Comparison of ENCODE assay signal across 8 mouse cellular contexts in the genomic region with DNA sequence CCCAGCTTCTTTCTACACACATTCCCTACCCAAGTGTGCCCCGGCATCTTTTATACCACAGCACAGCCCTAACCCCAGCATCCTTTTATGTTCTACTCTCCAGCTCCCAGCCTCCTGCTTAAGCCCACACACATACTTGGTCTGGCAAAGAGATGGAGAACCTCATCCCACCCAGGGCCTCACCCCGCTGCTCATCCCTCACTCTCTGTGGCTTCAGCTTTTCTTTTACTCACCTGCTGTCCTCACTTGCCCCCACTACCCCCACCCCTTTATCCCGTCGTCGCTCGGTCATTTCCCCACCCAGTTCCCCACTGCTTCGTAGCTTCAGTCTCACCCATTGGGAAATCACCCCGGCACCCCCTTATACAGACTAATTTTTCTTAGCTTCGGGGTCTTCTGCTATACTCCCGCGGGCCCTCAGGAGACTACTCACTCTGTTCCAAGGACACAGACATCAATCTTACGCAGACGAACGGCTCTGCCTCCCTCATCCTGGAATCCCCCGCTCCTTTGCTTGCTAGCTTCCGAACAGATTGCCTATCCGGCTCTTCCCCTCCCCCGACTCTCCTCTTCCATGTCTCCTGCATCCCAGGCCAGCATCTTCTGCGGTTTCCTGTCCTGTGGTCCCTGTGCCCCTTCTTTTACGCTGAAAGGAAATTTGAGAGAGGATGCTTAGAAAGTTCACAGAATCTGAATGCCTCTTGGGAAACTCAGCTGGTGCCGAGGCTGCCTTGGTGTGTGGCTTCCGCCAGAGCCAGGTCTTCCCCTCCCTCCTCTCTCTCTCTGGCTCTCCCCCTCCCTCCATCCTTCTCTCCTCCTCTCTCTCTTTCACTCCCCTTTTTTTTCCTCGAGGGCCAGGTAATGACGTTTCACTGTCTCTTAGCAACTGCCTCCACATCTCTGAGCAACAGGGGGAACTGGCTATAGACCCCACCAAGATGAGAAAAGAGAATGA. TPM values are rescaled to one million over a fixed set of nuclear protein-coding genes. Genes with fewer than 3 reads are reported as not detected.
A peak's percentile ranks its signal among the peaks of the same experiment; 100 is the strongest.
DNase-seq lines count a peak whose midpoint lies in the region; ATAC-seq and TF ChIP-seq lines count a peak whose summit lies in the region.

No protein-coding gene starts in this region.

- peak; percentile 8 for DNase-seq in lung, embryonic 14.5 days
- no peak for DNase-seq in lung, postnatal 10 days
- DNase-seq in forebrain, postnatal 0 days = peak; percentile 76
- peak; percentile 29 for DNase-seq in kidney, postnatal 10 days
- peak; percentile 32 for DNase-seq in midbrain, embryonic 10.5 days (ENCODE audit: low spot score)
- no peak for DNase-seq in lung, postnatal 4 days

- H3K9ac ChIP-seq in lung, embryonic 14.5 days = no peak overlapping the region
- peak overlapping the region; percentile 55 for H3K9ac ChIP-seq in forebrain, postnatal 0 days
- H3K9ac ChIP-seq in stomach, embryonic 16.5 days (ENCODE audit: low read length) = peak overlapping the region; percentile 39; the same call in 1 of the 2 replicates

- H3K4me2 ChIP-seq in lung, embryonic 14.5 days = peak overlapping the region; percentile 50
- H3K4me2 ChIP-seq in forebrain, postnatal 0 days (ENCODE audit: low read depth) = peak overlapping the region; percentile 60
- H3K4me2 ChIP-seq in stomach, embryonic 16.5 days (ENCODE audit: low read depth, low read length) = peak overlapping the region; percentile 49

- no peaks in the 10 kb centered on the region for H3K27me3 ChIP-seq in lung, embryonic 14.5 days (ENCODE audit: insufficient read depth, low read length)
- no peaks in the 10 kb centered on the region for H3K27me3 ChIP-seq in forebrain, postnatal 0 days (ENCODE audit: insufficient read depth, low read length)
- no peaks in the 10 kb centered on the region; the same call in 1 of the 2 replicates for H3K27me3 ChIP-seq in midbrain, embryonic 10.5 days (ENCODE audit: low read depth, poor library complexity, severe bottlenecking)
- H3K27me3 ChIP-seq in stomach, embryonic 16.5 days (ENCODE audit: control insufficient read depth, insufficient read depth, low read length) = no peaks in the 10 kb centered on the region

- H3K4me1 ChIP-seq in lung, embryonic 14.5 days (ENCODE audit: insufficient read depth) = no peaks in the 10 kb centered on the region
- no peaks in the 10 kb centered on the region for H3K4me1 ChIP-seq in forebrain, postnatal 0 days (ENCODE audit: insufficient read depth)
- H3K4me1 ChIP-seq in midbrain, embryonic 10.5 days = peaks cover 17% of the 10 kb centered on the region
- no peaks in the 10 kb centered on the region for H3K4me1 ChIP-seq in stomach, embryonic 16.5 days (ENCODE audit: control insufficient read depth, insufficient read depth, low read length)

- H3K9me3 ChIP-seq in lung, embryonic 14.5 days (ENCODE audit: low read depth, low read length) = no peaks in the 10 kb centered on the region
- H3K9me3 ChIP-seq in forebrain, postnatal 0 days (ENCODE audit: low read length) = no peaks in the 10 kb centered on the region
- no peaks in the 10 kb centered on the region for H3K9me3 ChIP-seq in midbrain, embryonic 10.5 days (replicated peaks)
- H3K9me3 ChIP-seq in stomach, embryonic 16.5 days (replicated peaks; ENCODE audit: control insufficient read depth, low read length) = no peaks in the 10 kb centered on the region

- H3K27ac ChIP-seq in lung, embryonic 14.5 days (ENCODE audit: low read depth) = no peak overlapping the region
- peak overlapping the region; percentile 80 for H3K27ac ChIP-seq in forebrain, postnatal 0 days (ENCODE audit: low read depth, low read length)
- peak overlapping the region; percentile 75 for H3K27ac ChIP-seq in midbrain, embryonic 10.5 days (replicated peaks)
- peak overlapping the region; percentile 23; the same call in 1 of the 2 replicates for H3K27ac ChIP-seq in stomach, embryonic 16.5 days (ENCODE audit: low read length)

- H3K4me3 ChIP-seq in lung, embryonic 14.5 days (ENCODE audit: low read depth, low read length) = peak overlapping the region; percentile 10; the same call in 1 of the 2 replicates
- peak overlapping the region; percentile 51 for H3K4me3 ChIP-seq in forebrain, postnatal 0 days (ENCODE audit: low read depth, low read length)
- H3K4me3 ChIP-seq in midbrain, embryonic 10.5 days = peak overlapping the region; percentile 56
- H3K4me3 ChIP-seq in stomach, embryonic 16.5 days (replicated peaks; ENCODE audit: low read length) = peak overlapping the region; percentile 36

- no peak for TF ChIP-seq CTCF in lung, embryonic 14.5 days (IDR thresholded peaks at IDR 0.05; ENCODE audit: low read depth)
- no peak for TF ChIP-seq CTCF in forebrain, postnatal 0 days (IDR thresholded peaks at IDR 0.05; ENCODE audit: low read depth)

- ATAC-seq in lung, embryonic 14.5 days (ENCODE audit: insufficient read depth) = peak; percentile 63; the same call in 1 of the 2 replicates
- peak; percentile 88 for ATAC-seq in forebrain, postnatal 0 days
- peak; percentile 40 for ATAC-seq in stomach, embryonic 16.5 days (ENCODE audit: insufficient read depth, low FRiP score)
- no peak for ATAC-seq in inflammation-experienced regulatory T-cells, adult 6 months

- 5% methylated on average over 24 of the region's 24 CpGs for WGBS in lung, embryonic 14.5 days
- 2% methylated on average over 24 of the region's 24 CpGs for WGBS in forebrain, postnatal 0 days
- WGBS in midbrain, embryonic 10.5 days = 2% methylated on average over 24 of the region's 24 CpGs
- WGBS in stomach, embryonic 16.5 days = 3% methylated on average over 24 of the region's 24 CpGs

- no peaks in the 10 kb centered on the region for H3K36me3 ChIP-seq in lung, embryonic 14.5 days (ENCODE audit: insufficient read depth)
- no peaks in the 10 kb centered on the region for H3K36me3 ChIP-seq in forebrain, postnatal 0 days (ENCODE audit: insufficient read depth)
- no peaks in the 10 kb centered on the region for H3K36me3 ChIP-seq in midbrain, embryonic 10.5 days
- H3K36me3 ChIP-seq in stomach, embryonic 16.5 days (ENCODE audit: control insufficient read depth, insufficient read depth, low read length) = no peaks in the 10 kb centered on the region

RNA-seq across cellular contexts. Expression of gene Lrrc55, which starts 1.3 kb away (rescaled TPM):
- 0.09 and 0.33 TPM in 2 replicates for polyA plus RNA-seq in lung, embryonic 14.5 days (2014; fragmentation: Nextera tagmentation; extraction: Ambion mirVana)
- 31.5 and 36.7 TPM in 2 replicates for total RNA-seq in forebrain, postnatal 0 days (2014; rRNA removed)
- 11.2 and 14.6 TPM in 2 replicates for polyA plus RNA-seq in forebrain, postnatal 0 days (2015; fragmentation: Nextera tagmentation; extraction: Ambion mirVana)
- 0.25 and 0.76 TPM in 2 replicates for polyA plus RNA-seq in midbrain, embryonic 10.5 days (2016; fragmentation: Nextera tagmentation; extraction: Ambion mirVana)
- 3.0 and 4.2 TPM in 2 replicates for polyA plus RNA-seq in stomach, embryonic 16.5 days (2015; fragmentation: Nextera tagmentation; extraction: Ambion mirVana)
- not detected for polyA plus RNA-seq in inflammation-experienced regulatory T-cells, adult 6 months (2017; shearing (Covaris generic))

Comparison
In these comparisons a context has a peak if more than half of its experiments do, and no peak if none do; other contexts are left out.
1. DNase-seq: peak in lung, embryonic 14.5 days (single experiment), forebrain, postnatal 0 days (single experiment), kidney, postnatal 10 days (single experiment) and midbrain, embryonic 10.5 days (single experiment); none in lung, postnatal 10 days (single experiment) and lung, postnatal 4 days (0 of 2).
2. Peak in every context shown above with its lines, with median percentiles within 50 percentile points of each other: H3K4me2 ChIP-seq and H3K4me3 ChIP-seq.